Mouse (Mus musculus) megakaryocyte progenitor cell, adult 5-6 weeks (primary cell): ENCODE measurements around the gene Mup12. TPM values are rescaled to one million over a fixed set of nuclear protein-coding genes. Genes with fewer than 3 reads are reported as not detected.
"Not testable (repeated sequence)": the region's sequence is repeated elsewhere in the genome, so short reads cannot be mapped to it uniquely, and the experiment has no call there.

Source experiments
- ATAC-seq: replicated peaks from 2 replicates; pipeline ENCODE4 v1.8.0; 2016; ENCODE audit warnings: mild to moderate bottlenecking, moderate TSS enrichment, inconsistent platforms; ENCODE audit not compliant: poor library complexity
- total RNA-seq, 2 experiments: library from RNA; stranded (forward) in 1 of 2; stranded (reverse) in 1 of 2; fragments of 157-497, 149-512 nt in 1 of 2; fragments of 200-1000 nt in 1 of 2; gene quantifications; 2 replicates each; pipeline versions ENCODE4 v1.2.3 to v1.2.4; 2015 to 2017

Gene Mup12
- total RNA-seq (2015) (not detected in 2 replicates), total RNA-seq (2017) (not detected in 2 replicates)

GRCm38 (mm10) chr4:60741226-60741625 lies at the start of gene Mup12:
TSS of gene Mup12 (minus strand) at chr4:60741326.
- not testable (repeated sequence) for ATAC-seq

Other genes starting within 250 kb of the Mup12 start
- gene Mup1, start 239.4 kb downstream of the Mup12 start, total RNA-seq (2015), result not detected in 2 replicates
- not detected in 2 replicates for gene Mup1, start 239.4 kb downstream of the Mup12 start, total RNA-seq (2017)
- gene Mup10, start 159.1 kb downstream of the Mup12 start, total RNA-seq (2015), result not detected in 2 replicates
- gene Mup10, start 159.1 kb downstream of the Mup12 start, total RNA-seq (2017), result not detected in 2 replicates
- not detected in 2 replicates for gene Mup11, start 78.9 kb downstream of the Mup12 start, total RNA-seq (2015)
- not detected in 2 replicates for gene Mup11, start 78.9 kb downstream of the Mup12 start, total RNA-seq (2017)
- gene Mup22, start 80.1 kb upstream of the Mup12 start, total RNA-seq (2015), result not detected in 2 replicates
- not detected in 2 replicates for gene Mup22, start 80.1 kb upstream of the Mup12 start, total RNA-seq (2017)